Mouse (Mus musculus): Measurements from ENCODE around the gene Cenpu.
A peak's percentile ranks its signal among the peaks of the same experiment; 100 is the strongest.

The Cenpu gene

GRCm38 (mm10) chr8:46551615-46552440 lies at the start of gene Cenpu:
TSS of gene Cenpu (plus strand) at chr8:46552028.
- peak; percentile 100 for DNase-seq

GRCm38 (mm10) chr8:46502333-46503071 lies 49.3 kb upstream of the Cenpu start:
- DNase-seq = peak; percentile 15 to 17

GRCm38 (mm10) chr8:46503072-46503695 lies 48.6 kb upstream of the Cenpu start:
- peak; percentile 48 to 51 for DNase-seq

GRCm38 (mm10) chr8:46504196-46504595 lies 47.6 kb upstream of the Cenpu start:
- no peak for DNase-seq

GRCm38 (mm10) chr8:46508488-46509395 lies 43.1 kb upstream of the Cenpu start:
- peak; percentile 35 to 40 for DNase-seq

GRCm38 (mm10) chr8:46509474-46509873 lies 42.4 kb upstream of the Cenpu start:
- DNase-seq = peak; percentile 40 to 57

GRCm38 (mm10) chr8:46511336-46511735 lies 40.5 kb upstream of the Cenpu start:
- DNase-seq = no peak

GRCm38 (mm10) chr8:46512538-46512937 lies 39.3 kb upstream of the Cenpu start:
- DNase-seq = no peak

GRCm38 (mm10) chr8:46514027-46514426 lies 37.8 kb upstream of the Cenpu start:
- no peak for DNase-seq

- no peak for DNase-seq
These were observed 31.2 kb upstream of the Cenpu start for GRCm38 (mm10) chr8:46520667-46521066.

- DNase-seq = no peak
These were observed 25.7 kb upstream of the Cenpu start for GRCm38 (mm10) chr8:46526098-46526497.

GRCm38 (mm10) chr8:46526821-46527220 lies 25.0 kb upstream of the Cenpu start:
- peak; percentile 27 to 52 for DNase-seq

- no peak for DNase-seq
These were observed 22.3 kb upstream of the Cenpu start for GRCm38 (mm10) chr8:46529508-46529907.

GRCm38 (mm10) chr8:46530541-46530940 lies 21.3 kb upstream of the Cenpu start:
- no peak for DNase-seq

- no peak for DNase-seq
These were observed 17.9 kb upstream of the Cenpu start for GRCm38 (mm10) chr8:46533926-46534325.

- peak; percentile 45 to 72 for DNase-seq
These were observed 12.1 kb upstream of the Cenpu start for GRCm38 (mm10) chr8:46539701-46540100.

- DNase-seq = no peak
These were observed 8.6 kb upstream of the Cenpu start for GRCm38 (mm10) chr8:46543191-46543590.

- no peak for DNase-seq
These were observed 8.2 kb upstream of the Cenpu start for GRCm38 (mm10) chr8:46543662-46544061.

- DNase-seq = no peak
These were observed 6.0 kb upstream of the Cenpu start for GRCm38 (mm10) chr8:46545854-46546253.

GRCm38 (mm10) chr8:46546431-46547176 lies 5.2 kb upstream of the Cenpu start:
- DNase-seq = peak; percentile 24 to 46

GRCm38 (mm10) chr8:46547245-46547644 lies 4.6 kb upstream of the Cenpu start:
- peak; percentile 70 to 71 for DNase-seq

GRCm38 (mm10) chr8:46550058-46550457 lies 1.8 kb upstream of the Cenpu start:
- no peak for DNase-seq

Measured in cerebellum, postnatal 14 days (tissue).